In the genomic region with DNA sequence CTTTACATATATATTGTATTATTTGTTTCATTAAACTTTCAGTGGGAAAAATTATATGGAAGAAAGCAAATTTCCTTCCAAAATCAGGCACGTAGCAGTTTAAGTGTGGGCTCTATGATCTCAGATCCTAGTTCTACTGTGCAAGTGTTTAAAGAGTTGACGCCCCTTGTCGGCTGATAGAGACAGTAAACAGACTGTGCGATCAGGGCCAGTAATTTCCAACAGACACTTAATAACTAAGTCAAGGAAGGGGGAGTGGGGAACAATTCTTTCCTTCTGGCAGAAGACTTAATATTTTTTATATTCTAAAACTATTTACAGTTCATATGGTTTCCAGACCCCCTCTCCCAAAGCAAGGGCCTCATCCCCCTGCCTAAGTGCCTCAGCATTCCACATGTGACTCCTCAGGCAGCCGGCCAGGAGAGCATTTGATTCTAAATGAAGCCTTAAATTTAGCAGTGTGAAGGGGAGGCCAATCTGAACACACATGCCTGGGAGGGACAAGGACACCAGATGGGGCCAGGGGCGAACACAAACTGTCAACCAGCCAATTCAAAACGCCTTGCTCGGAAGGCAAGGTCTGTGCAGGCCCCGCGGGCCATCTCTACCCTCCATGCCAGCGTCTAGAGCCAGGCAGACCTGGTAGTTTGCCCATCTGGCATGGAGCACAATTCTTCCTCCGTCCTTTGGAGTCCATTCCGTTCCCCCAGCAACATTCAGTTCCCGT, we compare ENCODE assay signal across 9 mouse cellular contexts. TPM values are rescaled to one million over a fixed set of nuclear protein-coding genes. Genes with fewer than 3 reads are reported as not detected.
DNase-seq lines count a peak whose midpoint lies in the region; ATAC-seq lines count a peak whose summit lies in the region.
"Had no signal": no experiment of that assay in that cellular context is flagged by ENCODE, and none has a peak within 500 bp of the region (broad histone marks: within the 10 kb centered on the region; RNA-seq: fewer than 3 reads in every experiment).

No protein-coding gene starts in this region.

- no peaks in the 10 kb centered on the region for H3K27me3 ChIP-seq in midbrain, embryonic 13.5 days
- H3K27me3 ChIP-seq in midbrain, embryonic 11.5 days (ENCODE audit: control insufficient read depth, insufficient read depth, low read length) = no peaks in the 10 kb centered on the region
- no peaks in the 10 kb centered on the region for H3K27me3 ChIP-seq in neural tube, embryonic 13.5 days

- 0 out of 2 replicates have a peak, but pooled peaks cover 4% of the 10 kb centered on the region for H3K4me1 ChIP-seq in midbrain, embryonic 13.5 days (replicated peaks)
- H3K4me1 ChIP-seq in midbrain, embryonic 11.5 days (ENCODE audit: control insufficient read depth, insufficient read depth, low read length) = no peaks in the 10 kb centered on the region
- H3K4me1 ChIP-seq in neural tube, embryonic 13.5 days (replicated peaks) = peaks cover 14% of the 10 kb centered on the region

- peak; percentile 87 for ATAC-seq in midbrain, embryonic 13.5 days
- ATAC-seq in midbrain, embryonic 11.5 days (ENCODE audit: low FRiP score) = no peak
- peak; percentile 96 for ATAC-seq in neural tube, embryonic 13.5 days (ENCODE audit: low read depth)
- ATAC-seq in CD4-positive, CD25-positive, alpha-beta regulatory T cell, adult 4 months = no peak

- 69% methylated on average over 14 of the region's 14 CpGs for WGBS in midbrain, embryonic 13.5 days
- 81% methylated on average over 14 of the region's 14 CpGs for WGBS in midbrain, embryonic 11.5 days
- 43% methylated on average over 14 of the region's 14 CpGs for WGBS in neural tube, embryonic 13.5 days

- H3K4me3 ChIP-seq in midbrain, embryonic 13.5 days (replicated peaks) = no peak overlapping the region
- H3K4me3 ChIP-seq in midbrain, embryonic 11.5 days (ENCODE audit: low read depth, low read length) = no peak overlapping the region
- no peak overlapping the region for H3K4me3 ChIP-seq in neural tube, embryonic 13.5 days

- no peaks in the 10 kb centered on the region for H3K36me3 ChIP-seq in midbrain, embryonic 13.5 days
- H3K36me3 ChIP-seq in midbrain, embryonic 11.5 days (ENCODE audit: control insufficient read depth, insufficient read depth, low read length) = no peaks in the 10 kb centered on the region
- no peaks in the 10 kb centered on the region for H3K36me3 ChIP-seq in neural tube, embryonic 13.5 days

- no peak overlapping the region for H3K4me2 ChIP-seq in midbrain, embryonic 13.5 days (replicated peaks)
- no peak overlapping the region for H3K4me2 ChIP-seq in midbrain, embryonic 11.5 days
- H3K4me2 ChIP-seq in neural tube, embryonic 13.5 days = peak overlapping the region; percentile 20; the same call in 1 of the 2 replicates

- no peak overlapping the region for H3K27ac ChIP-seq in midbrain, embryonic 13.5 days
- H3K27ac ChIP-seq in midbrain, embryonic 11.5 days (ENCODE audit: low read depth, low read length) = no peak overlapping the region
- H3K27ac ChIP-seq in neural tube, embryonic 13.5 days (replicated peaks) = peak overlapping the region; percentile 34

- no peak overlapping the region for H3K9ac ChIP-seq in midbrain, embryonic 13.5 days (replicated peaks)
- H3K9ac ChIP-seq in midbrain, embryonic 11.5 days (ENCODE audit: low read length) = no peak overlapping the region
- H3K9ac ChIP-seq in neural tube, embryonic 13.5 days = no peak overlapping the region

- DNase-seq in midbrain, embryonic 11.5 days (ENCODE audit: low spot score, missing footprints) = no peak
- DNase-seq in cerebellum, postnatal 36 days = peak; percentile 21 to 41
- peak; percentile 57 to 61 for DNase-seq in heart, adult 9 months (ENCODE audit: low spot score in 2 of 2)
- peak; percentile 58 to 60 for DNase-seq in layer of hippocampus, postnatal 10 days (ENCODE audit: low spot score in 2 of 2)
- DNase-seq in natural killer cell, adult 2 months (ENCODE audit: low spot score in 2 of 2) = no peak

- H3K9me3 ChIP-seq in midbrain, embryonic 13.5 days = no peaks in the 10 kb centered on the region
- H3K9me3 ChIP-seq in midbrain, embryonic 11.5 days (ENCODE audit: control insufficient read depth, low read length) = no peaks in the 10 kb centered on the region
- H3K9me3 ChIP-seq in neural tube, embryonic 13.5 days = no peaks in the 10 kb centered on the region

RNA-seq across cellular contexts. Expression of gene Atp8b4, which starts 50.1 kb away (rescaled TPM):
- polyA plus RNA-seq in midbrain, embryonic 13.5 days (2015; fragmentation: Nextera tagmentation; extraction: Ambion mirVana) = not detected in 2 replicates
- 0.07 TPM in 1 of 2 replicates, not detected in the other for polyA plus RNA-seq in midbrain, embryonic 11.5 days (2014; fragmentation: Nextera tagmentation; extraction: Ambion mirVana)
- total RNA-seq in layer of hippocampus, postnatal 10 days (2021) = under 1 TPM in 1 of 2 experiments, not detected in 1; 0.21 TPM
- polyA plus RNA-seq in neural tube, embryonic 13.5 days (2015; fragmentation: Nextera tagmentation; extraction: Ambion mirVana) = 0.06 TPM in 1 of 2 replicates, not detected in the other
- polyA plus RNA-seq in CD4-positive, CD25-positive, alpha-beta regulatory T cell, adult 4 months (2017; shearing (Covaris generic)) = under 1 TPM; 0.24 to 0.96 TPM
- total RNA-seq: layer of hippocampus, adult 18-20 months had no signal

Comparison
In these comparisons a context has a peak if more than half of its experiments do, and no peak if none do; other contexts are left out.
1. ATAC-seq: peak in midbrain, embryonic 13.5 days (single experiment) and neural tube, embryonic 13.5 days (single experiment); none in midbrain, embryonic 11.5 days (single experiment) and CD4-positive, CD25-positive, alpha-beta regulatory T cell, adult 4 months (single experiment).
2. DNase-seq: peak in cerebellum, postnatal 36 days (2 of 2), heart, adult 9 months (2 of 2) and layer of hippocampus, postnatal 10 days (2 of 2); none in midbrain, embryonic 11.5 days (single experiment) and natural killer cell, adult 2 months (0 of 2).